19 mouse cellular contexts compared by ENCODE assay signal in genomic region chr17:71747561-71747960, GRCm38 (mm10). TPM values are rescaled to one million over a fixed set of nuclear protein-coding genes. Genes with fewer than 3 reads are reported as not detected.
"Had no signal": no experiment of that assay in that cellular context is flagged by ENCODE, and none has a peak within 500 bp of the region (broad histone marks: within the 10 kb centered on the region; RNA-seq: fewer than 3 reads in every experiment).

No protein-coding gene starts in this region.

- H3K27ac ChIP-seq: left cerebral cortex, adult 2 months; liver, embryonic 13.5 days; lung, embryonic 15.5 days; midbrain, embryonic 12.5 days had no signal

- H3K27me3 ChIP-seq: liver, embryonic 13.5 days; lung, embryonic 15.5 days; midbrain, embryonic 12.5 days had no signal

- H3K36me3 ChIP-seq: liver, embryonic 13.5 days; lung, embryonic 15.5 days; midbrain, embryonic 12.5 days had no signal

- H3K4me2 ChIP-seq: liver, embryonic 13.5 days; lung, embryonic 15.5 days; midbrain, embryonic 12.5 days had no signal

- ATAC-seq: intestine, postnatal 0 days had no signal

- DNase-seq: kidney, adult 2 months; kidney, postnatal 36 days; layer of hippocampus, postnatal 36 days; liver, embryonic 13.5 days; lung, postnatal 10 days; lung, postnatal 4 days; thymus, adult 18-20 months; thymus, postnatal 36 days had no signal

- H3K9ac ChIP-seq: liver, embryonic 13.5 days; lung, embryonic 15.5 days; midbrain, embryonic 12.5 days had no signal

- H3K4me3 ChIP-seq: left cerebral cortex, adult 2 months; liver, embryonic 13.5 days; lung, embryonic 15.5 days; midbrain, embryonic 12.5 days had no signal

- H3K9me3 ChIP-seq: liver, embryonic 13.5 days; lung, embryonic 15.5 days; midbrain, embryonic 12.5 days had no signal

RNA-seq across cellular contexts. Expression of gene Pcare, which starts 5.1 kb away (rescaled TPM):
- polyA plus RNA-seq: intestine, embryonic 14.5 days; intestine, postnatal 0 days; kidney, adult 2 months; limb, embryonic 11.5 days; liver, adult 2 months; lung, embryonic 15.5 days; midbrain, embryonic 12.5 days; small intestine, adult 2 months; spleen, adult 2 months; stomach, embryonic 16.5 days; urinary bladder, adult 2 months had no signal
